Mouse (Mus musculus) neutrophil, adult 83 days (primary cell): Measurements from ENCODE around the gene Gm3739. TPM values are rescaled to one million over a fixed set of nuclear protein-coding genes. Genes with fewer than 3 reads are reported as not detected.

Source experiments
- total RNA-seq, 2 experiments: library from RNA; stranded (reverse); gene quantifications; one replicate each; pipeline ENCODE4 v1.2.4; 2023

The Gm3739 gene
- total RNA-seq: not detected

DNA sequence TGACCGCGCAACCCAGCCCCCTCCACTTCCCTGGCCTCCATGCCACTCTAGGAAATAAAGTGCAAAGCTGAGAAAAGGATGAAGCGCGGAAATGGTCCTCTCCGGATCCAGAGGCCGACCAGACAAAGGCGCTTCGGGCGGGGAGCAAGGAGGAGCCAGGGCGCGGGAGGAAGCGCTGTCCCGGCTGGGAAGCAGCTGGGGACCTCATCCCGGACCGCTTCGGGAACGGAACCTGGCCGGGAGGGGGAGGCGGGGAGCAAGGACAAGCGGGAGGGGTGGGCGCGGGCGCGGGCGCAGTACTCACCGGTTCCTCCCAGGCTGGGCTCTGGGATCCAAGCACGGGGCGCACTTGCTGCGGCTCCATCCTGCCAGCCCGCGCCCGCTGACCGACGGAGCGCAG lies at the start of gene Gm3739:
Gene Gm3739 (minus strand): TSS at position 389 of the 400 bp plus-strand sequence.

DNA sequence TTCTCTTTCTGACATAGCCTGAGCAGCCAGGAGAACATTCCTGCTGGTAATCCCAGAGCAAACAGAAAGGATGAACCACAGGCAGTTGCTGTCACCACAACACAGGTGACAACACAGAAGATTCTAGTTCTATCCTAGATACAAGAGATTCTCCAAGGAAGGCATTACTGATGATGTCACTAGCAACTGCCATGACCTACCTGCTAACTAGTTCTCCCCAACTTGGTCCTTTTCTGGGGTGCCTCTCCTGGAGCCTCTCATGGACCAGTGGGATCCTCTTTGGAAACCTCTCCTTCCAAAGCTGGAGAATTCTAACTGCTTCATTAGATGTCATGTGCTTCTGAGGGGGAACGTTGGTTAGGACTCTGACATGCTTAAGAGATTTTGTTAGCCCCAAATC lies 17.4 kb upstream of the Gm3739 start, which contains the start of gene Gm5797:
Gene Gm5797 (minus strand): TSS at position 101 of the 400 bp plus-strand sequence.

DNA sequence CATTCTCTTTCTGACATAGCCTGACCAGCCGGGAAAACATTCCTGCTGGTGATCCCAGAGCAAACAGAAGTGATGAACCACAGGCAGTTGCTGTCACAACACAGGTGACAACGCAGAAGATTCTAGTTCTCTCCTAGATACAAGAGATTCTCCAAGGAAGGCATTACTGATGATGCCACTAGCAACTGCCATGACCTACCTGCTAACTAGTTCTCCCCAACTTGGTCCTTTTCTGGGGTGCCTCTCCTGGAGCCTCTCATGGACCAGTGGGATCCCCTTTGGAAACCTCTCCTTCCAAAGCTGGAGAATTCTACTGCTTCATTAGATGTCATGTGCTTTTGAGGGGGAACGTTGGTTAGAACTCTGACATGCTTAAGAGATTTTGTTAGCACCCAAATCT lies 50.2 kb downstream of the Gm3739 start, which contains the start of gene Gm3727:
Gene Gm3727 (minus strand): TSS at position 101 of the 400 bp plus-strand sequence.

Other genes starting within 250 kb of the Gm3739 start
- not detected for gene Gm3696, start 214.4 kb downstream of the Gm3739 start, total RNA-seq
- gene Gm6676, start 189.6 kb downstream of the Gm3739 start, total RNA-seq: not detected
- not detected for gene Gm3512, start 140.5 kb downstream of the Gm3739 start, total RNA-seq
- gene Gm16434, start 120.5 kb downstream of the Gm3739 start, total RNA-seq: not detected
- not detected for gene Gm3727, start 50.3 kb downstream of the Gm3739 start, total RNA-seq
- gene Gm5797, start 17.3 kb upstream of the Gm3739 start, total RNA-seq: not detected
- not detected for gene Gm8374, start 50.1 kb upstream of the Gm3739 start, total RNA-seq
- not detected for gene Gm3755, start 135.9 kb upstream of the Gm3739 start, total RNA-seq
- gene Gm3752, start 168.7 kb upstream of the Gm3739 start, total RNA-seq: not detected